Mouse (Mus musculus) G1E (cell line): ENCODE data around the gene Cnnm3. TPM values are rescaled to one million over a fixed set of nuclear protein-coding genes. Genes with fewer than 3 reads are reported as not detected.
"Not testable (repeated sequence)": the region's sequence is repeated elsewhere in the genome, so short reads cannot be mapped to it uniquely, and the experiment has no call there.

Experiments used
- ATAC-seq: 2 replicates; pipeline ENCODE4 v1.8.0; 2016; ENCODE audit warnings: mild to moderate bottlenecking; ENCODE audit not compliant: insufficient number of reproducible peaks, poor library complexity, low FRiP score, severe bottlenecking; ENCODE audit errors: extremely low read depth
- DNase-seq: peaks from one replicate; pipeline ENCODE4 v3.0.0; 2012; ENCODE audit warnings: low spot score
- H3K27me3 ChIP-seq: 2 replicates; pipeline ENCODE4 v1.6.1; 2012; ENCODE audit warnings: mild to moderate bottlenecking, low read length, inconsistent platforms; ENCODE audit not compliant: insufficient read depth
- H3K36me3 ChIP-seq: replicated peaks from 2 replicates; pipeline ENCODE3; 2012; ENCODE audit warnings: mild to moderate bottlenecking, inconsistent platforms
- H3K4me1 ChIP-seq: 2 replicates; pipeline ENCODE4 v1.6.1; 2012; ENCODE audit warnings: low read depth, low read length, inconsistent platforms, mixed read lengths; ENCODE audit not compliant: insufficient read depth
- H3K4me3 ChIP-seq: 2 replicates; pipeline ENCODE4 v1.5.1; 2012; ENCODE audit warnings: low read depth, mild to moderate bottlenecking, inconsistent platforms, low read length, moderate library complexity, mixed read lengths
- H3K9me3 ChIP-seq: replicated peaks from 2 replicates; pipeline ENCODE4 v1.6.1; 2012; ENCODE audit warnings: inconsistent platforms
- CTCF ChIP-seq: IDR thresholded peaks from 2 replicates; pipeline ENCODE4 v1.5.1; 2012; ENCODE audit warnings: low read depth, low read length, inconsistent platforms, mixed read lengths
- GATA1 ChIP-seq: IDR thresholded peaks from 2 replicates; pipeline ENCODE4 v1.6.1; 2012; ENCODE audit warnings: borderline replicate concordance, low read length, inconsistent platforms, mixed read lengths
- GATA2 ChIP-seq: IDR thresholded peaks from 2 replicates; pipeline ENCODE4 v1.6.1; 2012; ENCODE audit warnings: low read depth, low read length, inconsistent platforms, borderline replicate concordance
- POLR2AphosphoS5 ChIP-seq: IDR thresholded peaks from 2 replicates; pipeline ENCODE4 v1.6.1; 2012; ENCODE audit warnings: low read depth, low read length, inconsistent platforms; ENCODE audit not compliant: insufficient replicate concordance
- TAL1 ChIP-seq: conservative IDR thresholded peaks from 2 replicates; pipeline ENCODE4 v1.6.1; 2012; ENCODE audit warnings: low read depth, low read length, inconsistent platforms, mixed read lengths
- polyA plus RNA-seq: library from polyadenylated mRNA; stranded (reverse); fragments of >175 nt; gene quantifications from 2 replicates; pipeline ENCODE4 v1.2.3, GENCODE M21; 2012
- total RNA-seq, 2 experiments: library from RNA; stranded (forward) in 1 of 2; stranded (reverse) in 1 of 2; fragments of 200-1000 nt in 1 of 2; fragments of >200 nt in 1 of 2; fragmentation: Nextera tagmentation in 1 of 2; gene quantifications; 2 replicates each; pipeline ENCODE4 v1.2.3; 2014 to 2017

Gene Cnnm3
- total and polyA plus RNA-seq, 3 experiments = 7.5 to 39.0 (median 28.2) TPM

- Histone ChIP-seq H3K36me3 (peaks cover 82% of the 10 kb centered on the region), H3K4me1 (peaks cover 20% of the 10 kb centered on the region), H3K27me3 (no peaks in the 10 kb centered on the region; the same call in 1 of the 2 replicates), H3K9me3 (no peaks in the 10 kb centered on the region), H3K4me3 (no peak overlapping the region)
- ATAC-seq (no peak), DNase-seq (no peak)
- TF ChIP-seq POLR2AphosphoS5 = no peak
- no peak for TF ChIP-seq TAL1
- TF ChIP-seq GATA2 = no peak
- TF ChIP-seq CTCF = no peak
- TF ChIP-seq GATA1 = no peak
Observed at GRCm38 (mm10) chr1:36533546-36533945, 21.9 kb downstream of the Cnnm3 start.

- peaks cover 20% of the 10 kb centered on the region for H3K4me1 ChIP-seq
- ATAC-seq = no peak
- no peak for DNase-seq
- H3K36me3 ChIP-seq = peaks cover 91% of the 10 kb centered on the region
- no peaks in the 10 kb centered on the region; the same call in 1 of the 2 replicates for H3K27me3 ChIP-seq
- TF ChIP-seq POLR2AphosphoS5 (no peak), GATA1 (no peak), GATA2 (no peak), TAL1 (no peak), CTCF (no peak)
- no peak overlapping the region for H3K4me3 ChIP-seq
- no peaks in the 10 kb centered on the region for H3K9me3 ChIP-seq
Observed at GRCm38 (mm10) chr1:36534595-36535058, 23.0 kb downstream of the Cnnm3 start.

DNA sequence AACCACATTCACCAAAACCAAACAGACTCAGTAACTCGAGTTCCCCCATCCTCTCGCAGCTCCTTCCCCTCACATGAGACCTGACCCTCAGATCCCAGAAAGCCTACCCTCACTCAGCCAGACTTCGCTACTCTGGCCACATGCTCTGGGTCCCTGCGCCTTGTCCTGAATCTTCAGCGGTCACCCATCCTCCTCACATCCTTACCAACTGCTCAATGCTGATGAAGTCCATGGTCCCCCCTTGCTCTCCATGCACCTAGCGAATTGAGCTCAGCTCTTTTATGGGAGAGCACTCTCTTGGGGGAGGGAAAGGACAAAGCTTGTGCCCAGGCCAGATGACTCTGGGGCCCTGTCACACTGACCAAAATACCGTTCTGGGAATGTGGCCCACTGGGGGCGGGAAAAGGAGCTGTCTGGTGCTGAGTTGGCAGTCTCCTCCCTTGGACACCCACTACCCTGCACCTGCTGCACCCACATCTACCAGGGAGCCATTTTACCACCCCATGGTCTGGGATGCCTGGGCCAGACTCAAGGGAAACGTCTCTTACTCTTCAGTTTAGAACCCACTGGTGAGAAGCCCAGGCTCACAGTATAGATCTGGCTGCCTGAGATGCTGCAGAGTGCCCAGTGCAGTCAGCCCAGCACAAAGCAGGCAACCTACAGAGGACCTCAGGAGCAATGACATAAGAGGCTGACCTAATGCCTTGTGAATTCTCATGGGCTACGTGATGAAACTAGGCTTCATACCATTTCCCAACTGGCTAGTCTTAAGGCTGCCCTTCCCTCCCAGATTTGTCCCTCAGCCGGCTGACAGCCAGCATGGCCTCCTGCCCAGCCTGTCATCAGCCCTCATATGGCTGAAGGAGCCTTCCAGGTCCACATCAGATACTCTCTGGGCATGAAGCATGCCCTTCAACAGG lies 24.1 kb downstream of the Cnnm3 start:
- H3K9me3 ChIP-seq = no peaks in the 10 kb centered on the region
- no peaks in the 10 kb centered on the region; the same call in 1 of the 2 replicates for H3K27me3 ChIP-seq
- peaks cover 20% of the 10 kb centered on the region for H3K4me1 ChIP-seq
- TF ChIP-seq GATA1 = no peak
- no peak for TF ChIP-seq POLR2AphosphoS5
- TF ChIP-seq CTCF = no peak
- no peak for TF ChIP-seq TAL1
- no peak for TF ChIP-seq GATA2
- DNase-seq (no peak), ATAC-seq (no peak)
- H3K4me3 ChIP-seq = no peak overlapping the region
- H3K36me3 ChIP-seq = peaks cover 91% of the 10 kb centered on the region

DNA sequence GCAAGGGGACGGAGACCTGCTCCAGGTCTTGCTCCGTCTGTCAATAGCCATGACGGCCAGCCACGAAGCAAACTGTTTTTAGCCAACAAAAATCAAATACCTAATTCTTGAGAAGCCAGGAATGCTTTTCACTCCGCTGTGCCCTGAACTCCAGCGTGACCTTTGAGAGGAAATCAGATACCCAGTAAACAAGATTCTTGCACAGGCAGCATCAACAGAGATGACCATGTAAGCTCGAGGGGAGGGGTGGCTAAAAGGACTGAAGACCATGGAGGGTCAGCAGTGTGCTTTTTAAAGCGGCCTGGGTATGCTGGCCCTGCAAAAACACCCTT lies 24.7 kb downstream of the Cnnm3 start:
- H3K4me3 ChIP-seq = no peak overlapping the region
- H3K9me3 ChIP-seq = no peaks in the 10 kb centered on the region
- DNase-seq (no peak), ATAC-seq (no peak)
- H3K27me3 ChIP-seq = no peaks in the 10 kb centered on the region
- H3K36me3 ChIP-seq = peaks cover 90% of the 10 kb centered on the region
- peaks cover 19% of the 10 kb centered on the region for H3K4me1 ChIP-seq
- no peak for TF ChIP-seq POLR2AphosphoS5
- no peak for TF ChIP-seq GATA1
- TF ChIP-seq CTCF = no peak
- no peak for TF ChIP-seq GATA2
- no peak for TF ChIP-seq TAL1

GRCm38 (mm10) chr1:36536783-36537182 lies 25.1 kb downstream of the Cnnm3 start, which contains the start of gene Ankrd23:
Ankrd23 (minus strand) TSS chr1:36536883.
- not testable (repeated sequence) for DNase-seq, ATAC-seq, H3K9me3 ChIP-seq, H3K4me3 ChIP-seq, H3K27me3 ChIP-seq
- H3K4me1 ChIP-seq = peaks cover 15% of the 10 kb centered on the region
- H3K36me3 ChIP-seq = peaks cover 90% of the 10 kb centered on the region

GRCm38 (mm10) chr1:36538727-36539126 lies 27.1 kb downstream of the Cnnm3 start:
- Histone ChIP-seq H3K9me3 (no peaks in the 10 kb centered on the region), H3K27me3 (no peaks in the 10 kb centered on the region), H3K4me3 (no peak overlapping the region), H3K4me1 (peaks cover 6% of the 10 kb centered on the region), H3K36me3 (peaks cover 91% of the 10 kb centered on the region)
- TF ChIP-seq TAL1 (no peak), CTCF (no peak), GATA1 (no peak), POLR2AphosphoS5 (no peak), GATA2 (no peak)
- ATAC-seq (no peak), DNase-seq (no peak)
